In the genomic region with DNA sequence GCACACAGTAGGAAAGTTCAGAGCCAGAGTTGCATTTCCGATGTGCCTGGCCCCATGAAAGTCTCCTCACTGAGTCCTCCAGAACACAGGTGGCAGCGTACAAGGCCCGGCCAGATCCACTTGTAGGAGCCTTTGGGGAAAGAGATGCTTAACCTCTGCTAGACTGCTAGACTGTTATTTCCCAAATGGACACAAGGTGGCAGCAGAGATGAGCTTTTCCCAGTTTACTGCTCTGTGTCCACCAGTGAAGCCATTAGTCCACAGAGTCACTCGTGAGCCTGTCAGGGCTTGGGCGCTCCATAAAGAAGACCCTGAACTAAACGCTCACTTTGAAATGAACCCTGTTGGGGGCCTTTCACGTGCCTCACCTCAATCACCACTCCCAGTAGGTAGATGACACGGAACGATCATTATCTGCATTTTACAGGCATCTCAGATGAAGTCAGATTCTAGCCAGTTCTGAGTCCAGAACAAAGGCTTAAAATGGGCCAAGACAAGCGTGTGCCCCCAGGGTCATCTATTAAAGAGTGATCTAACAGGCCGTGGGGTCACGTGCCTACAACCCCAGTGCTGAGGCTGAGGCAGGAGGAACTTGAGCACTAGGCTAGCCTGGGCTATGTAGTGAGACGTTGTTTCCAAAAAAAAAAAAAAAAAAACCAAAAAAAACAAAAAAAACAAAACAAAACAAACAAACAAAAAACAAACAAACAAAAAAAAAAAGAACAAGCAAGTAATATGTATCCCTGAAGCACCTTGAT, we compare ENCODE assay signal across 8 mouse cellular contexts. TPM values are rescaled to one million over a fixed set of nuclear protein-coding genes. Genes with fewer than 3 reads are reported as not detected.
A peak's percentile ranks its signal among the peaks of the same experiment; 100 is the strongest.
DNase-seq lines count a peak whose midpoint lies in the region; ATAC-seq lines count a peak whose summit lies in the region.

No protein-coding gene starts in this region.

- H3K9ac ChIP-seq in intestine, embryonic 14.5 days (ENCODE audit: low read length): no peak overlapping the region

- no peak overlapping the region for H3K4me2 ChIP-seq in intestine, embryonic 14.5 days (ENCODE audit: low read length)

- no peaks in the 10 kb centered on the region for H3K4me1 ChIP-seq in intestine, embryonic 14.5 days (replicated peaks; ENCODE audit: control insufficient read depth, insufficient read depth, low read length)

- no peaks in the 10 kb centered on the region for H3K9me3 ChIP-seq in intestine, embryonic 14.5 days (ENCODE audit: control insufficient read depth, low read length)

- no peak overlapping the region for H3K4me3 ChIP-seq in intestine, embryonic 14.5 days (ENCODE audit: low read depth, low read length)

- intact Hi-C loops in left cerebral cortex, postnatal 10 days (cut with DNase I): loop anchor here (5.0 kb wide), 2 partner anchors 90 to 180 kb away; a partner anchor contains a TSS

- ATAC-seq in intestine, embryonic 14.5 days (replicated peaks; ENCODE audit: low FRiP score, low TSS enrichment, low read depth): peak; percentile 80

- WGBS in intestine, embryonic 14.5 days: 31% methylated on average over 13 of the region's 13 CpGs

- DNase-seq in adrenal gland, adult 2 months: peak; percentile 75
- DNase-seq in embryo, embryonic 10.5 days (ENCODE audit: low spot score): peak; percentile 96
- peak; percentile 65 for DNase-seq in gastrocnemius, postnatal 25 days
- peak; percentile 97 for DNase-seq in intestine, embryonic 14.5 days (ENCODE audit: low spot score)
- peak; percentile 75 to 76 for DNase-seq in left cerebral cortex, postnatal 10 days (ENCODE audit: extremely low spot score in 1 of 2, low spot score in 2 of 2)
- peak; percentile 91 for DNase-seq in mesoderm, embryonic 11.5 days (ENCODE audit: low read depth, low spot score)
- DNase-seq in right cerebral cortex, postnatal 25 days: peak; percentile 63
- DNase-seq in urinary bladder, postnatal 36 days (ENCODE audit: low spot score in 2 of 2): peak; percentile 70 to 78

- no peaks in the 10 kb centered on the region for H3K36me3 ChIP-seq in intestine, embryonic 14.5 days (ENCODE audit: control insufficient read depth, insufficient read depth, low read length)

- H3K27me3 ChIP-seq in intestine, embryonic 14.5 days (replicated peaks; ENCODE audit: control insufficient read depth, insufficient read depth, low read length): no peaks in the 10 kb centered on the region

- H3K27ac ChIP-seq in intestine, embryonic 14.5 days (ENCODE audit: low read depth): no peak overlapping the region

RNA-seq across cellular contexts. Expression of a gene that starts 30.1 kb away (rescaled TPM):
- total RNA-seq in adrenal gland, adult 2 months (2021): 1 to 10 TPM; 1.1 to 1.6 TPM
- 0.20 and 0.57 TPM in 2 replicates for polyA plus RNA-seq in adrenal gland, adult 2 months (2012; rRNA removed)
- total RNA-seq in gastrocnemius, postnatal 25 days (2021): 1 to 10 TPM in 1 of 2 experiments, under 1 TPM in 1; 0.91 to 1.7 TPM
- polyA plus RNA-seq in intestine, embryonic 14.5 days (2014; fragmentation: Nextera tagmentation; extraction: Ambion mirVana): 0.35 and 0.49 TPM in 2 replicates
- 1 to 10 TPM; 5.0 to 5.9 TPM for total RNA-seq in left cerebral cortex, postnatal 10 days (2021)

RNA-seq across cellular contexts. Expression of a gene that starts 40.8 kb away (rescaled TPM):
- not detected for total RNA-seq in adrenal gland, adult 2 months (2021)
- polyA plus RNA-seq in adrenal gland, adult 2 months (2012; rRNA removed): 0.07 and 0.08 TPM in 2 replicates
- total RNA-seq in gastrocnemius, postnatal 25 days (2021): not detected
- polyA plus RNA-seq in intestine, embryonic 14.5 days (2014; fragmentation: Nextera tagmentation; extraction: Ambion mirVana): not detected in 2 replicates
- total RNA-seq in left cerebral cortex, postnatal 10 days (2021): under 1 TPM; 0.26 to 0.60 TPM

RNA-seq across cellular contexts. Expression of a gene that starts 41.4 kb away (rescaled TPM):
- total RNA-seq in adrenal gland, adult 2 months (2021): under 1 TPM in 1 of 2 experiments, not detected in 1; 0.38 TPM
- polyA plus RNA-seq in adrenal gland, adult 2 months (2012; rRNA removed): 0.25 and 0.59 TPM in 2 replicates
- total RNA-seq in gastrocnemius, postnatal 25 days (2021): 100 to 1,000 TPM; 335 to 488 TPM
- not detected in 2 replicates for polyA plus RNA-seq in intestine, embryonic 14.5 days (2014; fragmentation: Nextera tagmentation; extraction: Ambion mirVana)
- not detected for total RNA-seq in left cerebral cortex, postnatal 10 days (2021)

Comparison
In these comparisons a context has a peak if more than half of its experiments do, and no peak if none do; other contexts are left out.
1. RNA of a gene that starts 41.4 kb away (total RNA-seq): 335 to 488 TPM in gastrocnemius, postnatal 25 days; 0.38 TPM in adrenal gland, adult 2 months and not detected in left cerebral cortex, postnatal 10 days; every median in the first group is over 100 times any median in the second.
2. Peak in every context shown above with its lines, with median percentiles within 50 percentile points of each other: DNase-seq.